Mouse (Mus musculus) kidney, postnatal 25 days (tissue): ENCODE measurements around the gene Ccs.
A peak's percentile ranks its signal among the peaks of the same experiment; 100 is the strongest.
"Not testable (repeated sequence)": the region's sequence is repeated elsewhere in the genome, so short reads cannot be mapped to it uniquely, and the experiment has no call there.

Source experiments
- DNase-seq, 2 experiments: peaks; one replicate each; pipeline ENCODE4 v3.0.0; 2021; ENCODE audit warnings: mixed read lengths in 2 of 2

The Ccs gene

GRCm38 (mm10) chr19:4833977-4834376 lies 5.2 kb downstream of the Ccs start:
- DNase-seq, result no peak

DNA sequence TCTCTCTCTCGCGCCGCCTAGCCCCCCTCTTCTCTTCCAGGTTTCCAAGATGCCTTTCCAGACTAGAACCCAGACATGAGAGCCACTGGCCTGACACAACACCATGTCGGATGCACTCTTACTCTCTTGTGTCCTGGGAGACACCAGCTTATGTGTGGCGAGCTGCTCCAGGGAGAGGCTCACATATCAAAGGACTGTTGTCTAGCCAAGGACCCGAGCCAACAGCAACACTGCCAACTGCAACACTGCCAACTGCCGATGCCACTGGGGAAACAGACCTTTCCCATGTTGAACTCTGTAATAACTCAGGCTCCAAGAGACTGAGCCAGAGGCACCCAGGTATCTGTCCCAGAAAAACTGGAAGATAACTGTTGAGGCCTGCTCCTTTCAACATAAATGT lies 10.0 kb downstream of the Ccs start:
- DNase-seq, result peak; percentile 66 to 74

DNA sequence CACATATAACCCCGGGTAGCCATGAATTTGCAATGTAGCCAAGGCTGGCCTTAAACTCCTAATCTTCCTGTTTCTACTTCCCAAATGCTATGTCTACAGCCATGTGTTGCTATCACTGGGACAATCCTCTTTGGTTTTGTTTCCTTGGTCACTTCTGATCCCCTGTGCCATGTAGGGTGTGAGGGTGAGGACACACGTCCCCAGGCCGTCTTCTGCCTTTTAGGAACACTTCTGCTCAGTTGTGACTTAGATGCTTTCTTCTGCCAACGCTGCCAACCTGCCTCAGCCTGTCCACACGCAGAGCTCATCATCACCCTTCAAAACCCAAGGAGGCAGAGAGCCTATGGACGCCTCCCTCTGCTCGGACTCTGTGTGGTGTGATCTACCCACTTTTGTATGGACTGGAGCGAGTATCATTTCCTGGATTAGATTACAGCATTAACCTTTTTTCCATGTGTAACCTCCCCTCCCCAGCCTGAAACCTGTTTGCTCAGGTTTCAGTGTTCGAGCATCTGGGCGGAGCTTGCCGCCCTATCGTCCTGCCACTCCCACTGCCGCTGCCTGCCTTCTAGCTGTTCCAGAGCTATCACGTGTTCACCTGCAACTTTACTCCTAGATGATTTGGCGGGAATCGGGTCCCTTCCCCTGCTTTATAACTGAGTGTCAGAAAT lies 10.6 kb downstream of the Ccs start:
- peak; percentile 61 to 85 for DNase-seq

GRCm38 (mm10) chr19:4820678-4821303 lies 18.3 kb downstream of the Ccs start:
- peak; percentile 94 to 97 for DNase-seq

GRCm38 (mm10) chr19:4817182-4817835 lies 21.8 kb downstream of the Ccs start:
- no peak for DNase-seq

GRCm38 (mm10) chr19:4813015-4813414 lies 26.1 kb downstream of the Ccs start:
- DNase-seq, result peak; percentile 41 to 66

GRCm38 (mm10) chr19:4812334-4812949 lies 26.7 kb downstream of the Ccs start:
- DNase-seq, result not testable (repeated sequence)

- DNase-seq, result no peak
These were observed 27.3 kb downstream of the Ccs start for GRCm38 (mm10) chr19:4811909-4812242.

- DNase-seq, result peak; percentile 98 to 100
These were observed 27.8 kb downstream of the Ccs start, which contains the start of the genes Gm21992 and Rbm14 for GRCm38 (mm10) chr19:4811063-4811908. Gene Gm21992 (minus strand): TSS chr19:4811612. Gene Rbm14 (minus strand): TSS chr19:4811634.

DNA sequence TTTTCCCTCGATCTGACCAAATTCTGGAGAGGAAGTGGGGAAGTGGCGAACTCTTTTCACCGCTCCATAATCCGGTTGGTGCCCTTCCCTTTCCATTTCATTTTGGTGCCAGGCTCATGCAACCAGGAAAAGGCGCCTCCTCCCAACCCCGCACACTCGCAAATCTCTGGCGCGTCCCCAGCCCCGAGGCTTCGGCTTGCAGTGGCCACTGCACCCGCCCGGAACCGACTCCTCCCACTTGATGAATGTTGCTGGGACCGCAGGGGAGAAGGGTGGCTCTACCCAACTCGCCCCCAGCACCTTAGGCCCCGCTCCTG lies 28.4 kb downstream of the Ccs start:
- DNase-seq, result no peak

DNA sequence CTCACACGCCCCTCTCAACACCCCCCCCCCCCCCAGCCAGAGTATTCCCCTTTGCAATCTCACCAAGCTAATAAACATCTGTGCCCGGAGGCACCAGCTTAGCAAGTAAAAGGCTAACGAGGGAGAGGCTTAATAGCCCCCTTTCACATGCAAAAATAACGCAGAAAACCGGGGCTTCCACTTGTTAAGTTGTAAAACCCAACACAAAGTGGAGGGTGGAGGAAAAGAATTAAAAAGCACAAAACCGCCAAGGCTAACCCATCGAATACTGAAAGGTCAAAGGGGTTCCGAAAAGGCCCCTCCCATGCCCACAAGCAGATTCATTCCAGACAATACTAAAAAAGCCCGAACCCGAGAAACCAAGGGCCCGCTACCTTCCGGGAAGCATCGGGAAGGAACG lies 28.8 kb downstream of the Ccs start:
- no peak for DNase-seq

DNA sequence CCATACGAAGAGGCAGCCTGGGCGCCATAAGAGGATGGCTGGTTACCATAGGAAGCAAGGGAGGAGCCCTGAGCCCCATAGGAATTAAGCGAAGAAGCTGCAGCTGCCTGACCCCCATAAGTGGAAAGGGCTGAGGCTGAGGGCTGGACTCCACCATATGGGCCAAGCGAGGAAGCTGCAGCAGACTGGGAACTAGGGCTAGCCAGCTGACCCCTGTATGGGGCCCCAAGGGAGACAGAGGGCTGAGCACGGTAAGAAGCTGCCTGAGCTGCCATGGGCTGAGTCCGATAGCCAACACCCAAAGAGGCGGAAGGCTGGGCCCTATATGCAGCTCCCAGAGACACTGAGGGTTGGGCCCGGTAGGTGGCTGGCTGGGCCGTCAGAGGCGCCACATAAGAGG lies 35.8 kb downstream of the Ccs start:
- DNase-seq, result no peak

- no peak for DNase-seq
These were observed 36.4 kb downstream of the Ccs start for GRCm38 (mm10) chr19:4802691-4803091.

DNA sequence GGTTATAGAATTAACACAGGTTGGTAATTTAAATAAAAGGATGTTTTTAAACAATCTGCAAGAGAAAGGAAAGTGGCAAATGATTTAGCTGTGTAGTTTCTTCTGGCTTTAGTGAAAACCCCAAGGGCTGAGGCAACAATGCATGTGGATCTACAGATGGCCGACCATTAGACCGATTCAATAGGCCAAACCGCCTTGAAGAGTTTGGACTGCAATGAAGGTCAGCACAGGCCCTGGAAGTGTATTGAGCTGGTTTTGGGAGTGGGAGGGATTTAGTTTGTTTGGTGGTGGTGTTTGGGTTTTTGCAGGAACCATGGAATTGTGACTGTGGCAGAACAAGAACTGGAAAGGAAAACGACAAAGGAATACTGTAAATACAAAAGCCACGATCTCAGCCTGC lies 40.0 kb downstream of the Ccs start:
- no peak for DNase-seq

DNA sequence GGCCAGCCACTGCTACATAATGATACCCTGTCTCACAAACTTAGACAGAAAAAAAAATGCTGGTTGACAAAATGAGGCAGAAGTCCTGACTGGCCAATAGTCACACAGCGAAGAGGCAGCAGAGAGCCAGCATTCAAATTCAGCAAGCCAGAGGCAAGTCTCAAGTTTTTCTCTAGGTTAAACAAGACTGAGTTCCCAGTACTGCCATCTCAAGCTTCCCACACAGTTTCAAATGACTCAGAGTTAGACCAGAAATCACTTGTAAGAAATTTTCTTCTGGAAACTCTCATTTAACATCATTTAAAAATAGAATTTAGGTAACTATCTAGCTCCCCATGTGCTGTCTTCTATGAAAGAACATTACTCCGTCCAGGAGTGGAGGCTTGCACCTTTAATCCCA lies 41.3 kb downstream of the Ccs start:
- DNase-seq, result no peak

DNA sequence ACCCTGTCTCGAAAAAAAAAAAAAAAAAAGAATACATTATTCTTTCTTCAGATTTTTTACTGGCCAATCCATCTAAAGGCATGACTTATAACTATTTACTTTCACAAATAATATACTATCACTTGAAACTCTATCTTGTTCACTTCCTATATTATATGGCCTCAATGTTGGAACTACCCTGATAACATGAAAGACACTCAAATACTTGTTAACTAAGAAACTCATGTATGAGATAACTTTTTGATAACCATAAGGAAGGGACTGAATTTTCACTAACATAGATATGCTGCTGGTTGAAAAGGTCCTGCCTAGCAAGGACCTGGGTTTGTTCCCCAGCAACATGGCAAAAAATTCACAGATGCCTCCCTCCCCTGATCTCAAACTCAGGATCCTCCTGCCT lies 43.2 kb downstream of the Ccs start:
- DNase-seq, result no peak

DNA sequence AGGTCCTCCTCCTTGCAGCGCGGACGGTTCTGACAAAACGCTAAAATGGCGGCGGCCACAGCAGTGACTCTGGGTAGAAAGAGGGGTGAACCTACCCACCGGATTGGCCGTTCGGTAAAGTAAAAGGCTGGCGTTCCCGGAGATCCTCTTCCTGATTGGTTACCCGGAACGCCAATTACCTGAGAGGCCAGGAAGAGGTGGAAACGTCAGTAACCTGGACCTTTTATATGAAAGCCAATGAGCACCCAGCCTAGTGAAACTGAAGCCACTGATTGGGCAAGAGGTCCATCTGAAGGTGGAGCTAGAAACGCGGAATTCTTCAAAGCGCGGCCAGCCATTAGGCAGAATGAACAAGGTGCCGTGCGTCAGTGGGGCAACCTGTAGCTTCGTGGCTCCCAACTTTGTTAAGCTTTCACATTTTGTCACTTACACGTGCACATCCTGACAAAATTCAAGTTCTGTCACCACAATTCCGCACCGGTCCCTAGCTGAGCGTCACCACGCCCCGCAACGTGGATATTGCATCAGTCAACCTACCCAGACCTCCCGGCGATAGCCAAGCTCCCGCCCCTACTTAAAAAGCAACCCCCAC lies 45.2 kb downstream of the Ccs start, which contains the start of gene Rbm4:
Gene Rbm4, minus strand, starts transcription at position 71 of the 592 bp plus-strand sequence.
- peak; percentile 99 for DNase-seq

GRCm38 (mm10) chr19:4793281-4793830 lies 45.8 kb downstream of the Ccs start:
- DNase-seq, result no peak

DNA sequence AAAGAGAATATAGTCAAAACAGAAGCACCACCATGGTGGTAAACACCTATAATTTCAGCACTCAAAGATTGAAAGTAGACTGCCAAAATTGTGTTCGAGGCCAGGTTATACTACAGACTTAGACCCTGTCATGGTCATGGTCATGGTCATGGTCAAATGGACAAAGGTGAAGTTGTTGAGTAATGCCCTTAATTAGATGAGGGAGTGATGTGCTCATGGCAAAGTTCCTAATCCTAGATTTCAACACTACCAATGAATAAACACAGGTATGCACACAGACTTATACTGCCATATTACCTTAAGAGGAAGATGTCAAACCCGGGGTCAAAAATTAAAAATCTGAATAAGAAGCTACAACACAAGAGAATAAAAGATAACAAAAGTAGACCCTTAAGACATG lies 52.8 kb downstream of the Ccs start:
- DNase-seq, result no peak

GRCm38 (mm10) chr19:4785206-4785605 lies 53.9 kb downstream of the Ccs start:
- no peak for DNase-seq

- no peak for DNase-seq
These were observed 56.2 kb downstream of the Ccs start for GRCm38 (mm10) chr19:4782891-4783290.
